ENCODE assay signal across 8 mouse cellular contexts in the genomic region with DNA sequence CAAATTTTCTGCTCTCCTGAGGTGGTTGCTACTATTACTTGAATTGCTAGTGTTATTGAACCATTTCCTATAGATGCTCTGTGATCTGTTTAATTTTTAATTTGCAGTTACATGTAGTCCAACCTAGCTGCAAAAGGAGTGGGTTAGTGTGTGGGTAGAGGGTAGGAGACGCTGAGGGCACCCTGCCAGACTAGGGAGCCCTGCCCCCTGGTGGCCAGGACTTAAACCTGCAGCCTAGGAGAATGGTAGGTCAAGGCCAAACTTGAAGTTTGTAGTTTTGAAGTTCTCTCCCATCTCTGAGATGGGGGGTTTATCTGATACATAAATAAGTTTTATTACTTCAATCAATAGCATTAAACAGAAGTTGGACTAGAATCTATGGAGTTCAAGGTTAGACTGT. TPM values are rescaled to one million over a fixed set of nuclear protein-coding genes. Genes with fewer than 3 reads are reported as not detected.
DNase-seq lines count a peak whose midpoint lies in the region; ATAC-seq and TF ChIP-seq lines count a peak whose summit lies in the region.

No protein-coding gene starts in this region.

- no peak overlapping the region for H3K9ac ChIP-seq in liver, embryonic 12.5 days
- no peak overlapping the region for H3K9ac ChIP-seq in midbrain, postnatal 0 days (replicated peaks; ENCODE audit: low read length, poor library complexity, severe bottlenecking)

- H3K36me3 ChIP-seq in liver, embryonic 12.5 days, result no peaks in the 10 kb centered on the region
- no peaks in the 10 kb centered on the region for H3K36me3 ChIP-seq in midbrain, postnatal 0 days (ENCODE audit: insufficient read depth, low read length)

- no peak for ATAC-seq in liver, embryonic 12.5 days
- ATAC-seq in midbrain, postnatal 0 days (ENCODE audit: low FRiP score), result no peak

- DNase-seq in liver, result peak; percentile 42
- peak; percentile 58 for DNase-seq in Muller cell, postnatal 12 days (ENCODE audit: inconsistent ontology term)
- DNase-seq in cerebellum, postnatal 14 days, result peak; percentile 86 to 88
- peak; percentile 62 for DNase-seq in gastrocnemius, postnatal 14 days
- DNase-seq in kidney, postnatal 14 days, result peak; percentile 71
- DNase-seq in midbrain, postnatal 0 days (ENCODE audit: low spot score), result peak; percentile 50
- peak; percentile 43 for DNase-seq in urinary bladder, adult 2 months (ENCODE audit: low spot score)

- no peak overlapping the region for H3K27ac ChIP-seq in liver, embryonic 12.5 days
- no peak overlapping the region for H3K27ac ChIP-seq in midbrain, postnatal 0 days (ENCODE audit: low read depth, low read length)

- H3K4me1 ChIP-seq in liver, embryonic 12.5 days, result no peaks in the 10 kb centered on the region
- no peaks in the 10 kb centered on the region for H3K4me1 ChIP-seq in midbrain, postnatal 0 days (ENCODE audit: insufficient read depth, low read length)

- H3K4me2 ChIP-seq in liver, embryonic 12.5 days, result no peak overlapping the region
- H3K4me2 ChIP-seq in midbrain, postnatal 0 days (ENCODE audit: low read depth, low read length, poor library complexity, severe bottlenecking), result no peak overlapping the region

- peak; percentile 84 for TF ChIP-seq CTCF in midbrain, postnatal 0 days (IDR thresholded peaks at IDR 0.05)

- H3K27me3 ChIP-seq in liver, embryonic 12.5 days (replicated peaks), result peaks cover 64% of the 10 kb centered on the region
- H3K27me3 ChIP-seq in midbrain, postnatal 0 days (ENCODE audit: insufficient read depth, low read length), result no peaks in the 10 kb centered on the region

- WGBS in liver, embryonic 12.5 days (ENCODE audit: insufficient replicate concordance), result 6% methylated on average over 1 of the region's 1 CpGs
- WGBS in midbrain, postnatal 0 days, result 0% methylated on average over 1 of the region's 1 CpGs

- H3K9me3 ChIP-seq in liver, embryonic 12.5 days (replicated peaks), result no peaks in the 10 kb centered on the region
- no peaks in the 10 kb centered on the region for H3K9me3 ChIP-seq in midbrain, postnatal 0 days (ENCODE audit: low read length)

- H3K4me3 ChIP-seq in liver, embryonic 12.5 days, result no peak overlapping the region
- no peak overlapping the region for H3K4me3 ChIP-seq in midbrain, postnatal 0 days (ENCODE audit: low read depth, low read length)

- intact Hi-C loops in gastrocnemius, postnatal 14 days (cut with DNase I; ENCODE audit: low total_unique reads), result no loop called here

RNA-seq across cellular contexts. Expression of a gene that starts 16.5 kb away (rescaled TPM):
- polyA plus RNA-seq in liver, embryonic 12.5 days (2016; fragmentation: Nextera tagmentation; extraction: Ambion mirVana), result 0.02 and 0.07 TPM in 2 replicates
- total RNA-seq in gastrocnemius, postnatal 14 days (2021), result under 1 TPM; 0.29 to 0.96 TPM
- 6.1 and 6.6 TPM in 2 replicates for total RNA-seq in midbrain, postnatal 0 days (2014; rRNA removed)
- 3.6 and 3.9 TPM in 2 replicates for polyA plus RNA-seq in midbrain, postnatal 0 days (2015; fragmentation: Nextera tagmentation; extraction: Ambion mirVana)
- polyA plus RNA-seq in urinary bladder, adult 2 months (2012; rRNA removed), result 0.39 and 0.52 TPM in 2 replicates

RNA-seq across cellular contexts. Expression of a gene that starts 18.8 kb away (rescaled TPM):
- 4.3 TPM in 2 replicates for polyA plus RNA-seq in liver, embryonic 12.5 days (2016; fragmentation: Nextera tagmentation; extraction: Ambion mirVana)
- 1 to 10 TPM; 4.4 to 4.8 TPM for total RNA-seq in gastrocnemius, postnatal 14 days (2021)
- total RNA-seq in midbrain, postnatal 0 days (2014; rRNA removed), result 11.5 and 16.4 TPM in 2 replicates
- 2.2 and 2.6 TPM in 2 replicates for polyA plus RNA-seq in midbrain, postnatal 0 days (2015; fragmentation: Nextera tagmentation; extraction: Ambion mirVana)
- 10.3 and 11.5 TPM in 2 replicates for polyA plus RNA-seq in urinary bladder, adult 2 months (2012; rRNA removed)

RNA-seq across cellular contexts. Expression of a gene that starts 28.4 kb away (rescaled TPM):
- polyA plus RNA-seq in liver, embryonic 12.5 days (2016; fragmentation: Nextera tagmentation; extraction: Ambion mirVana), result not detected in 2 replicates
- not detected for total RNA-seq in gastrocnemius, postnatal 14 days (2021)
- total RNA-seq in midbrain, postnatal 0 days (2014; rRNA removed), result 13.9 and 14.1 TPM in 2 replicates
- 5.8 and 6.7 TPM in 2 replicates for polyA plus RNA-seq in midbrain, postnatal 0 days (2015; fragmentation: Nextera tagmentation; extraction: Ambion mirVana)
- 0.04 and 0.23 TPM in 2 replicates for polyA plus RNA-seq in urinary bladder, adult 2 months (2012; rRNA removed)

RNA-seq across cellular contexts. Expression of a gene that starts 59.7 kb away (rescaled TPM):
- 0.24 and 0.36 TPM in 2 replicates for polyA plus RNA-seq in liver, embryonic 12.5 days (2016; fragmentation: Nextera tagmentation; extraction: Ambion mirVana)
- total RNA-seq in gastrocnemius, postnatal 14 days (2021), result 1,000 to 10,000 TPM in 1 of 2 experiments, 100 to 1,000 TPM in 1; 826 to 1,026 TPM
- total RNA-seq in midbrain, postnatal 0 days (2014; rRNA removed), result 398 and 409 TPM in 2 replicates
- 94.4 and 100 TPM in 2 replicates for polyA plus RNA-seq in midbrain, postnatal 0 days (2015; fragmentation: Nextera tagmentation; extraction: Ambion mirVana)
- polyA plus RNA-seq in urinary bladder, adult 2 months (2012; rRNA removed), result 44.1 and 57.0 TPM in 2 replicates
